In the genomic region with DNA sequence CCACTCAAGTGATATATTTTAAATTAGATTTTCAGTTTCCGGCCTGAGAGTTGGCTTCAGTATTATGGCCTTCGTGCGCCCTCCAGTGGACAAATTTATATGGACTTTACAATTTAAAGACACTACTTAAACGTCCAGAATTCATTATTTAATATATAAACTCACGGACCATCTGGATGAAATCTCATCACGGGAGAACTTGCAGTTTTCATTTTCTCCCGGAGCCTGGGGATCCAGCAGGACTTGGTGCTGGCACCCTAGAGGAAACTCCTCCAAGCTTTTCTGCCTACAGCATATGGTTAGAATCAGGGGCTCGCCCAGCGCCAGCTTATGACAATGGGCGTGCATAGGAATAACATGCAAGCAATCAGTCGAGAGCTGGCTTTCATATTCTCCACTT, we compare ENCODE assay signal across 8 mouse cellular contexts.
DNase-seq lines count a peak whose midpoint lies in the region; ATAC-seq lines count a peak whose summit lies in the region.

No protein-coding gene starts in this region.

- H3K4me1 ChIP-seq in embryonic facial prominence, embryonic 12.5 days, result peaks cover 6% of the 10 kb centered on the region; the same call in 1 of the 2 replicates
- H3K4me1 ChIP-seq in hindbrain, embryonic 13.5 days (replicated peaks), result peaks cover 3% of the 10 kb centered on the region; the same call in 1 of the 2 replicates
- no peaks in the 10 kb centered on the region for H3K4me1 ChIP-seq in midbrain, embryonic 15.5 days

- peak; percentile 36 for DNase-seq in adrenal gland, postnatal 10 days
- DNase-seq in adrenal gland, postnatal 25 days, result no peak
- peak; percentile 60 for DNase-seq in A20 (ENCODE audit: low read depth, low spot score)
- DNase-seq in layer of hippocampus, postnatal 25 days (ENCODE audit: extremely low spot score in 1 of 2, low spot score in 1 of 2), result peak; percentile 9 to 26
- DNase-seq in B cell, adult 2 months, result no peak

- H3K27me3 ChIP-seq in embryonic facial prominence, embryonic 12.5 days, result no peaks in the 10 kb centered on the region
- H3K27me3 ChIP-seq in hindbrain, embryonic 13.5 days, result no peaks in the 10 kb centered on the region
- no peaks in the 10 kb centered on the region for H3K27me3 ChIP-seq in midbrain, embryonic 15.5 days (replicated peaks)

- peak overlapping the region; percentile 18; the same call in 1 of the 2 replicates for H3K4me3 ChIP-seq in embryonic facial prominence, embryonic 12.5 days
- H3K4me3 ChIP-seq in hindbrain, embryonic 13.5 days, result no peak overlapping the region
- peak overlapping the region; percentile 15 for H3K4me3 ChIP-seq in midbrain, embryonic 15.5 days

- peak overlapping the region; percentile 40 for H3K4me2 ChIP-seq in embryonic facial prominence, embryonic 12.5 days (replicated peaks)
- H3K4me2 ChIP-seq in hindbrain, embryonic 13.5 days, result peak overlapping the region; percentile 26; the same call in 1 of the 2 replicates
- H3K4me2 ChIP-seq in midbrain, embryonic 15.5 days, result peak overlapping the region; percentile 35

- H3K9me3 ChIP-seq in embryonic facial prominence, embryonic 12.5 days, result no peaks in the 10 kb centered on the region
- no peaks in the 10 kb centered on the region for H3K9me3 ChIP-seq in hindbrain, embryonic 13.5 days
- H3K9me3 ChIP-seq in midbrain, embryonic 15.5 days, result no peaks in the 10 kb centered on the region

- 11% methylated on average over 11 of the region's 11 CpGs for WGBS in embryonic facial prominence, embryonic 12.5 days
- 35% methylated on average over 11 of the region's 11 CpGs for WGBS in hindbrain, embryonic 13.5 days
- WGBS in midbrain, embryonic 15.5 days, result 33% methylated on average over 11 of the region's 11 CpGs

- no peak overlapping the region for H3K27ac ChIP-seq in embryonic facial prominence, embryonic 12.5 days
- no peak overlapping the region for H3K27ac ChIP-seq in hindbrain, embryonic 13.5 days
- no peak overlapping the region for H3K27ac ChIP-seq in midbrain, embryonic 15.5 days

- peak; percentile 50; the same call in 1 of the 2 replicates for ATAC-seq in embryonic facial prominence, embryonic 12.5 days (ENCODE audit: insufficient number of reproducible peaks, insufficient read depth, low FRiP score, low TSS enrichment)
- 0 out of 2 replicates have a peak, but pooled peaks have one; percentile 49 for ATAC-seq in hindbrain, embryonic 13.5 days (ENCODE audit: low FRiP score)
- peak; percentile 79 for ATAC-seq in midbrain, embryonic 15.5 days (replicated peaks)

- no peak overlapping the region for H3K9ac ChIP-seq in embryonic facial prominence, embryonic 12.5 days
- H3K9ac ChIP-seq in hindbrain, embryonic 13.5 days, result no peak overlapping the region
- no peak overlapping the region for H3K9ac ChIP-seq in midbrain, embryonic 15.5 days

- H3K36me3 ChIP-seq in embryonic facial prominence, embryonic 12.5 days, result no peaks in the 10 kb centered on the region
- no peaks in the 10 kb centered on the region for H3K36me3 ChIP-seq in hindbrain, embryonic 13.5 days
- no peaks in the 10 kb centered on the region for H3K36me3 ChIP-seq in midbrain, embryonic 15.5 days (replicated peaks)

Comparison
In these comparisons a context has a peak if more than half of its experiments do, and no peak if none do; other contexts are left out.
1. DNase-seq: peak in adrenal gland, postnatal 10 days (single experiment), A20 (single experiment) and layer of hippocampus, postnatal 25 days (2 of 2); none in adrenal gland, postnatal 25 days (single experiment) and B cell, adult 2 months (0 of 2).
2. Peak in every context shown above with its lines, with median percentiles within 50 percentile points of each other: ATAC-seq and H3K4me2 ChIP-seq.